Mouse (Mus musculus) Patski (cell line): ENCODE measurements around the gene Nupl1. TPM values are rescaled to one million over a fixed set of nuclear protein-coding genes. Genes with fewer than 3 reads are reported as not detected.
A peak's percentile ranks its signal among the peaks of the same experiment; 100 is the strongest.

Experiments used
- ATAC-seq: fragments of 100-300 bp; one replicate; pipeline ENCODE4 v1.8.0; 2021
- CTCF ChIA-PET: fragments of 350-600 bp; sonication (Branson Sonifier 250); formaldehyde crosslinking; loops from one replicate; lab custom pipeline; 2022; ENCODE audit warnings: inconsistent platforms; lab: Charles Lee
- POLR2A ChIA-PET: fragments of 350-600 bp; sonication (Branson Sonifier 250); formaldehyde crosslinking; loops from one replicate; lab custom pipeline; 2022; ENCODE audit warnings: antibody characterized with exemption, inconsistent platforms; lab: Charles Lee
- DNase-seq: peaks from one replicate; pipeline ENCODE4 v3.0.0-alpha.2; 2011; ENCODE audit warnings: low read depth, low spot score
- H3K27me3 ChIP-seq: fragments of 371-371 bp; one replicate; pipeline ENCODE4 v1.5.1; 2021
- CTCF ChIP-seq: fragments of 100-300 bp; IDR thresholded peaks from one replicate; pipeline ENCODE4 v1.5.1; 2021
- in situ Hi-C: fragments of 300-500 bp; cut with MboI; formaldehyde crosslinking; loops from 3 replicates; pipeline ENCODE4 v1.11.1; 2018; ENCODE audit warnings: low pct_unique_long_range_greater_than_20kb, mixed read lengths
- polyA plus RNA-seq: library from polyadenylated mRNA; unstranded; gene quantifications from one replicate; pipeline ENCODE4 v1.2.3, GENCODE M21; 2021

The Nupl1 gene
- polyA plus RNA-seq, 1 experiment from 2014 or later: not detected

DNA sequence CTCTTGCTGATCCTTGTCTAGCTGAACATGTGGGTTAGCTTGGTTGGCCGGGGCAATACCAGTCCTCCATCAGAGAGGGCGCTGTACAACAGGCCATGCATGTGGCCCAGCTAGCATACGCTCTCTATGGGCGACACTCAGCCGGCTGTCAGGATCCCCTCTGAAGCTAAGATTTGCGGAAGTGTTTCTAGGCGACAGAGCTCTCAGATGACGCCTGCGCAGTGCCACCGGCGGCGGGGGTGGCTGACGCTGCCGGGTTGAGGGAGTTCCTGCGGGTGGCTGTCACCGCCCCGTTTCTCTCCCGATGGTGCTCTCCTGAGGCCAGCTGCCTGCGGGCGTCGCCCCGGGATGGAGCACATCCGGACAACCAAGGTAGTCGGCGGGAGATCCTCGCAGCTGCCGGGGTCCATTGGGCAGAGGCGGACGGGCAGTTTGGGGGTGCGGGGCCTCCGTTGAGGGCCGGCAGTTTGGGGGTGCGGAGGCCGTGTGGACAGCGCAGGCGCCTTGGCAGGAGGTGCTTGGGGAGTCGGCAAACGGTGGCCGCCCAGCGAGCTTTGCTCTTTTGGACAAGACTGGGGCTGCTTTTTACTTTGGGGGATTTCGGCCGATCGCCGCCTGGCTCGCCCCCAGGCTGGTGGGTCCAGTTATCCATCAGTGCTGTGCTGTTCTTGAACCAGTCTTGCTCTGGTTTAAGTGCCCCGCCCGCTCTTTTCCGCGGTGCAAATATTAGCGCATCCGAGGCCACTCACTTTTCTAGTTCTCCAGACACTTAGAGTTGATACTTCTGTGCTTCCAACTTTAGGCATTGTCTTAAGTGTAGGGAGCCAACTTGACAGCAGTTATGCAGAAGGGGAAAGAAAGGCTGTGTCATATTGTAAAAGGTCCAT, 14.0 kb upstream of the Nupl1 start, which contains the start of gene Mtmr6:
Gene Mtmr6, plus strand, starts transcription at position 239 of the 887 bp plus-strand sequence.
- in situ Hi-C loops: loop anchor here (5.0 to 25.0 kb wide), 2 partner anchors 167 to 422 kb away; no protein-coding TSS in a partner anchor
- ChIA-PET POLR2A (no interaction called here), CTCF (interaction anchor here (0.9 to 1.7 kb wide), 4 partner anchors 9 to 163 kb away, joined by 3 to 18 read pairs (median 5); no protein-coding TSS in a partner anchor)
- DNase-seq: peak; percentile 91
- peak; percentile 96 for TF ChIP-seq CTCF
- ATAC-seq: peak; percentile 98
- peaks cover 5% of the 10 kb centered on the region for H3K27me3 ChIP-seq

DNA sequence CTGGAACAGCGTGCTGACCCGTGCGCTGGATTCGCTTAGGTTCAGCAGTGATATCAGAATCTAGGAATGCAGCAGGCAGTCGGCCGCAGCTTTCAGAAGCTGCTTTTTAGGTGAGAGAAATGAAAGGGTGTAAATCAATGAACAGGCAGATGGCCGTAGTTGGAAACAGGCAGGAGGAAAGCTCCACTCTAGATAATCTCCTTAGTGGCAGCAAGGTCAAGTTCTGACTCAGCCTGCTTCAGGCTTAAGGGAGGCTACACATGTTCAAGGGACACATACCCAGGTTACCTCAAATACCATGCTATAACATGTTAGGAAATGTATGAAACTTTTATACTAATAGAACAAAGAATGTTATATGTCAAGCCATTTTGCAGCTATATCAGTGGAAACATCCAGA, 11.1 kb upstream of the Nupl1 start:
- DNase-seq: no peak
- ChIA-PET POLR2A (interaction anchor here (1.8 kb wide), 1 partner anchor 10 kb away, joined by 6 read pairs; no protein-coding TSS in a partner anchor), CTCF (interaction anchor here (1.5 to 3.2 kb wide), 2 partner anchors 10 to 32 kb away, joined by 3 to 15 read pairs; partner anchors contain the start of genes Gm49336 and Nupl1)
- ATAC-seq: no peak
- H3K27me3 ChIP-seq: peaks cover 5% of the 10 kb centered on the region
- TF ChIP-seq CTCF: no peak
- in situ Hi-C loops: loop anchor here (25.0 kb wide), 1 partner anchor 425 kb away; no protein-coding TSS in a partner anchor

DNA sequence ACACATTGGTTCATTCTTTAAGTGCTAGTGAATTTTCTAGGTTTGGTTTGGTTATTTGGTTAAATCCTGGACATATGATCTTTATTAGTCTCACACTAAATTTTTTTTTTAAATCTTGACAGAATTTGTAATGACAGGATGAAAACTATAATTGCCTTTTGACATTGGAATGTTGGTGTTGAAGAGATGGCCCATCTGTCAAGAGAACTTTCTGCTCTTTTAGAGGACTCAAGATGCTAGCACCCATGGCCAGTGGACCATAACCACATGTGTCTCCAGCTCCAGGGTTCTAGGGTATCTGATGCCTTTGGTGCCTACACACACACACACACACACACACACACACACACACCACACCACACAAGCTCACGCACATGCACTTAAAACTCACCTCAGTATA, 6.6 kb upstream of the Nupl1 start:
- POLR2A ChIA-PET: no interaction called here
- no peak for TF ChIP-seq CTCF
- no peak for DNase-seq
- in situ Hi-C loops: loop anchor here (25.0 kb wide), 1 partner anchor 429 kb away; no protein-coding TSS in a partner anchor
- CTCF ChIA-PET: no interaction called here
- H3K27me3 ChIP-seq: peaks cover 5% of the 10 kb centered on the region
- no peak for ATAC-seq

DNA sequence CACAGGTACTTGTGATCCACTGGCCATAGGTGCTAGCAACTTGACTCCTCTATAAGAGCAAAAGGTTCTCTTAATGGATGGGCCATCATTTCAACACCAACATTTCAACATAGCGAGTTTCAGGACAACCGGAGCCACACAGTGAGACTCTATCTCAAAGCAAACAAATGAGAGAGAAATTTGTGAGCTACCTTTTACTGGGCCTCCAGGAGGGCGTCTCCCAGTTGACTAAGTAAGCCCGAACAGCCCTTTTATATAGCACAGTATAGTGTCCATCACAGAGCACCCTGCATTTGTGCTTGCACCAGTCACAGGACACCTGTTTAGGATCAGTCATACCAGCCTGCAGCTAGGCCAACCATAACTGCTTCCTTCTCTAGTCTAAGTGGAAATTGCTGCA, 5.9 kb upstream of the Nupl1 start:
- in situ Hi-C loops: loop anchor here (25.0 kb wide), 1 partner anchor 430 kb away; no protein-coding TSS in a partner anchor
- POLR2A ChIA-PET: interaction anchor here (0.6 kb wide), 2 partner anchors 45 to 100 kb away, joined by 3 to 6 read pairs; no protein-coding TSS in a partner anchor
- no peak for TF ChIP-seq CTCF
- ATAC-seq (no peak), DNase-seq (no peak)
- CTCF ChIA-PET: interaction anchor here (4.3 kb wide), 1 partner anchor 8 kb away, joined by 18 read pairs; the partner anchor contains the start of gene Mtmr6
- H3K27me3 ChIP-seq: peaks cover 5% of the 10 kb centered on the region

DNA sequence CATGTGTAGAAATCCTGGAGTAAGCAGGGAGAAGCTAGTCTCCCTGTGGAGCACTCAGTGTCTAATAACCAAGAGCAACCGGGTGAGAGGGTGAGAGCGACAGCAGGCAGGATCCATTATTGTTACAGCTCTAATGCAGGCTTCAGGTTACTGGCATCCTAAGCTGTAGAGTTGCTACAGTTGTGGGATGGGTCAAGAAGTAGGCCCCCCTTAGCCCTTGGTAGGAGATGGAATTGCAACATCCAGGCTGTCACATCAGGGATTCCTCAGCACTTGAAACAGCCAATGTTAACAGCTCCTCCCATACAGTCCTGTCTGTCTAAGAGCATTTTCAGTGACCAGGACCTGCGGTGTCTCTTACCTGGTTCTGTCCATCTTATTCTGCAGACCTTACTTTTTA, 5.1 kb upstream of the Nupl1 start:
- TF ChIP-seq CTCF: no peak
- POLR2A ChIA-PET: no interaction called here
- ATAC-seq: no peak
- CTCF ChIA-PET: interaction anchor here (1.1 to 4.3 kb wide), 2 partner anchors 9 to 11 kb away, joined by 3 to 18 read pairs; partner anchors contain the start of gene Mtmr6
- in situ Hi-C loops: loop anchor here (25.0 kb wide), 1 partner anchor 431 kb away; no protein-coding TSS in a partner anchor
- peaks cover 5% of the 10 kb centered on the region for H3K27me3 ChIP-seq
- DNase-seq: no peak

DNA sequence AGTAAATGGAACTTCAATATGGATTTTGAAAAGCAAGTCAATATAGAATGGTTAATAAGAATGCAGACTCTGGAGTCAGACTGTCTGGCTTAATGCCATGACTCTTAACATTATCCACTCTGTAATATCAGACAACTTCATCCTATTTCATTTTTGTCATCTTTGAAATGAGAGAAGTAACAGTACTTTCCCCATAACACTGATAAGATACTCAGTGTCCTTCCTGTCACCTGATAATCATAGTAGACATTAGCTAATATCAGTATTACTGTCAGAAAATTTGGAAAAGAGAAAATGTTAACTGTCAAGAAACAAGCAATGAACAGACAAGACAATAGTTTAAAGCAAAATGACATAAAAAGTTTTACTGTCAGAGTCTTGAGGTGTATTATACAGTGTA, 3.5 kb upstream of the Nupl1 start:
- ChIA-PET CTCF (interaction anchor here (4.3 kb wide), 1 partner anchor 10 kb away, joined by 18 read pairs; the partner anchor contains the start of gene Mtmr6), POLR2A (no interaction called here)
- H3K27me3 ChIP-seq: no peaks in the 10 kb centered on the region
- TF ChIP-seq CTCF: no peak
- DNase-seq: no peak
- in situ Hi-C loops: loop anchor here (25.0 kb wide), 1 partner anchor 433 kb away; no protein-coding TSS in a partner anchor
- ATAC-seq: no peak

DNA sequence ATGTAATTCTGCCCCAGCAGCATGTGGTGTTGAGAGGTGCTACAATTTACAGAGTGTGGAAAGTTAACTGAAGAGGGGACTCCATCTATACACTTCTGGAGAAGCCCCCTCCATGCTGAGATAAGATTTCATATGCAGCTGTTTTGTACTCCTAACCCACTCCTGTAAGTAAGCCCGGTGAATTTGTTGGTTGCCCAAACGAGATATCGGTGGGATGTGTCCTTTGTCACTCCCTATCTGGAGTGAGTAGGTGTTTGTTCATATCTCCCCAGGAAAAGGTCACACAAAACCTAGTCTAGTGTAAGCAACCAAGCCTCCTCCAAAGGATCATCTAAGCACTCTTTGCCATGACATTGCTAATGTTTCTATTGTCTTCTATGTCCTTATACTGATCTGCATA, 2.2 kb upstream of the Nupl1 start:
- ChIA-PET CTCF (interaction anchor here (2.8 to 4.3 kb wide), 2 partner anchors 9 to 12 kb away, joined by 15 to 18 read pairs; partner anchors contain the start of gene Mtmr6), POLR2A (interaction anchor here (2.0 kb wide), 1 partner anchor 9 kb away, joined by 6 read pairs; no protein-coding TSS in a partner anchor)
- no peaks in the 10 kb centered on the region for H3K27me3 ChIP-seq
- in situ Hi-C loops: loop anchor here (25.0 kb wide), 1 partner anchor 434 kb away; no protein-coding TSS in a partner anchor
- ATAC-seq (no peak), DNase-seq (no peak)
- TF ChIP-seq CTCF: no peak

DNA sequence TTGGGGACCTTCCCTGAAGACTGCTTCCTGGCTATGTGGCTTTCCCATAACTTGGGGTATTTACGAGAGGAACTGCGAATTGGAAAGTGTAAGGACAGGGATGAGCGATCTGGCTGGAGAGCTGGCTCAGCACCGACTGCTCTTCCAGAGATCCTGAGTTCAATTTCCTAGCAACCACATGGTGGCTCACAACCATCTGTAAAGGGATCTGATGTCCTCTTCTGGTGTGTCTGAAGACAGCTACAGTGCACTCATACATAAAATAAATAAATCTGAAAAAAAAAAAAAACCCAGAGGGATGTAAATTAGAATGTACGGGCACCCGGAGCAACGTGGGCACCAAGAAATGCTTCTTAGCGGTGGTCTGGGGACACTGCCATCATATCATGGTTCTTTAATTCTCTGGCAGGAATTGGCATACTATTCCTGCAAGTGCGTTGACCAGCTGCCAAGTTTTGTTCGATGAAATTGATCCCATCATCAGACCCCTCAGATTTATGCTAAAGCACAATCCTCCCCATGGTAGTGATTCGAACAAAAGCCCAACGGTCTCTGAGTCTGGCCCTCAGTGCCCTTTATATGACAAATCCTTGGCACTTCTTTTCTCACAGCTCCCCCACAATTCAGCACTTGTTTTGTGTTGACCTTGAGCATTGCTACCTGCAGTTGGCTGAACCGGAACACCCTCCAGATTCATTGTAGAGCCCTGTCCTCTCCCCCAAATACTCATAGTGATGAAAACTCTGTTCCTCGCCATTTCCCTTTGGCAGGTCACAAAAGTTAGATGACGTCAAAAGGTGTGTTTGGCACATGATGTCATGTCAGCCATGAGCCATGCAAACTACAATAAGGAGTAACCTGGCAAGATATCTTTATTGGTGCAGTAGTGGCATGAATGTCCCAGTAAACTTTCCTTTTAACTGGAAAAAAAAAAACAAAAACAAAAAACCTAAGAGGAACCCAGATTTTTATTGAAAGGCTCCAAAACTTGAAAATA, 1.1 kb upstream of the Nupl1 start:
- ChIA-PET POLR2A (interaction anchor here (0.7 to 2.0 kb wide), 2 partner anchors 10 to 252 kb away, joined by 5 to 6 read pairs; no protein-coding TSS in a partner anchor), CTCF (interaction anchor here (0.8 to 4.3 kb wide), 3 partner anchors 8 to 13 kb away, joined by 3 to 18 read pairs (median 15); partner anchors contain the start of gene Mtmr6)
- DNase-seq (no peak), ATAC-seq (peak; percentile 27)
- peak; percentile 34 for TF ChIP-seq CTCF
- in situ Hi-C loops: loop anchor here (25.0 kb wide), 1 partner anchor 435 kb away; no protein-coding TSS in a partner anchor
- no peaks in the 10 kb centered on the region for H3K27me3 ChIP-seq

DNA sequence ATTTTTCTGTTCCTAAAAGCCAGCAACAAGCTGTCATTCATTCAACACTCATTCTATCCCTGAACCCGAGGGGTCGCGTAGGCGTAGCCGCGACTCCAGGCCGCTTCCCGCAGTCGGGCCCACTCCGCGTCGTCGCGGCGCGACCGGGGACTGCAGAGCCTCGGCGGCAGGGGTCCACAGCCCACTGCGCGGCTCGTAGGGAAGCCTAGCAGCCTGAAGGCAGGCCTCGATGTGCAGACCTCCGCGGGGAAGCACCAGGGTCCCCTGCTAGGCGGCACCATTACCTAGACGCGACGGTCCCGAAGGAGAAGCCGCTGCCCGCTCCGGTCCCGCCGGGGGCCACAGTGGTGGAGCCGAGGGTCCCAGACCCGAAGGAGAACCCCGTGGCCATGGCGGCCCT, 352 bp downstream of the Nupl1 start:
- in situ Hi-C loops: loop anchor here (25.0 kb wide), 1 partner anchor 436 kb away; no protein-coding TSS in a partner anchor
- ChIA-PET POLR2A (interaction anchor here (1.3 kb wide), 1 partner anchor 20 kb away, joined by 3 read pairs; no protein-coding TSS in a partner anchor), CTCF (interaction anchor here (1.2 to 1.8 kb wide), 3 partner anchors 14 to 40 kb away, joined by 3 to 4 read pairs (median 3); partner anchors contain the start of gene Mtmr6)
- peak; percentile 51 for ATAC-seq
- no peak for TF ChIP-seq CTCF
- H3K27me3 ChIP-seq: no peaks in the 10 kb centered on the region
- no peak for DNase-seq
